Mouse (Mus musculus): ENCODE data around the gene Nfkbib. TPM values are rescaled to one million over a fixed set of nuclear protein-coding genes. Genes with fewer than 3 reads are reported as not detected.

Nfkbib gene
- polyA plus RNA-seq, 1 experiment from 2014 or later = 38.9 TPM

- 54% methylated on average over 2 of the region's 2 CpGs for WGBS
- Histone ChIP-seq H3K4me2 (replicated peaks; ENCODE audit: low read depth, low read length) (no peak overlapping the region), H3K9ac (replicated peaks; ENCODE audit: low read depth, low read length) (no peak overlapping the region), H3K4me1 (ENCODE audit: control insufficient read depth, insufficient read depth, low read length) (peaks cover 13% of the 10 kb centered on the region), H3K36me3 (ENCODE audit: control insufficient read depth, insufficient read depth, low read length) (no peaks in the 10 kb centered on the region), H3K27me3 (ENCODE audit: control insufficient read depth, insufficient read depth, low read length) (no peaks in the 10 kb centered on the region), H3K9me3 (ENCODE audit: control insufficient read depth, low read depth, low read length) (no peaks in the 10 kb centered on the region), H3K27ac (ENCODE audit: low read length) (no peak overlapping the region), H3K4me3 (ENCODE audit: low read depth, low read length) (no peak overlapping the region)
- ATAC-seq (ENCODE audit: insufficient number of reproducible peaks, insufficient read depth, low FRiP score, low read depth) = no peak
These were observed 26.5 kb upstream of the Nfkbib start for GRCm38 (mm10) chr7:28793834-28794233.

DNA sequence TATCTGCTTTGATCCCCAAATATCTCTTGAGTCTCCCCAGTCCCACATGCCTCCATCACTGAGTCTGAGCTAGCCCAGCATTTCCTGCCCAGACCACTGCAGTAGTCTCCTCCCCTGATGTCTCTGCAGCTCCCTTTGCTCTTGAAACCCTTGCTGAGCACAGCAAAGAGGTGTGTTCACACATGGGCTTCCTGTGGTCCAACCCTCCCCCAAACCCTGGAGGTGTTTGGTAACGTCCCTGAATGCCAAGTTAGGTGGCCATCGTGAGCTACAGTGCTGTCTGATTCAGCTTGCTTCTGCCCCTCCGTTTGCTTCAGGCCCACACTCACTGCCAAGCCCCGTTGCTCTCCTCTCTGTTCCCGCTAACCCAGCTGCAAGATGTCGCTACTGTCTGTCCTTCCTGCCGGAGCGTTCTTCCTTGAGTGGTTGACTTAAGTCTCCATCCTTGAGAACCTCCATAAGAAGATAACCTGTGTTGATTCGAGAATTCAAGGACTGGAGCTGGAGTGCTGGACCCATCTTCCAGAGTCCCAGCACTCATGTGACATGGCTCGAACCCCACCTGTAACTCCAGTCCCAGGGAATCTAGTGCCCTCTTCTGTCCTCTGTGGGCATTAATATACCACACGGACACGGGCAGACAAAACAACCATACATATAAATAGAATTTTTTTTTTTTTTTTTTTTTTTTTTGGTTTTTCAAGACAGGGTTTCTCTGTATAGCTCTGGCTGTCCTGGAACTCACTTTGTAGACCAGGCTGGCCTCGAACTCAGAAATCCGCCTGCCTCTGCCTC, 25.3 kb upstream of the Nfkbib start:
- H3K9ac ChIP-seq (replicated peaks; ENCODE audit: low read depth, low read length) = no peak overlapping the region
- no peak overlapping the region for H3K27ac ChIP-seq (ENCODE audit: low read length)
- H3K4me3 ChIP-seq (ENCODE audit: low read depth, low read length) = no peak overlapping the region
- H3K4me1 ChIP-seq (ENCODE audit: control insufficient read depth, insufficient read depth, low read length) = peaks cover 19% of the 10 kb centered on the region
- no peak overlapping the region for H3K4me2 ChIP-seq (replicated peaks; ENCODE audit: low read depth, low read length)
- no peaks in the 10 kb centered on the region for H3K9me3 ChIP-seq (ENCODE audit: control insufficient read depth, low read depth, low read length)
- WGBS = 70% methylated on average over 12 of the region's 14 CpGs
- H3K27me3 ChIP-seq (ENCODE audit: control insufficient read depth, insufficient read depth, low read length) = no peaks in the 10 kb centered on the region
- H3K36me3 ChIP-seq (ENCODE audit: control insufficient read depth, insufficient read depth, low read length) = no peaks in the 10 kb centered on the region; the same call in 1 of the 2 replicates
- ATAC-seq (ENCODE audit: insufficient number of reproducible peaks, insufficient read depth, low FRiP score, low read depth) = no peak

- H3K36me3 ChIP-seq (ENCODE audit: control insufficient read depth, insufficient read depth, low read length) = no peaks in the 10 kb centered on the region; the same call in 1 of the 2 replicates
- no peaks in the 10 kb centered on the region for H3K27me3 ChIP-seq (ENCODE audit: control insufficient read depth, insufficient read depth, low read length)
- H3K4me1 ChIP-seq (ENCODE audit: control insufficient read depth, insufficient read depth, low read length) = peaks cover 19% of the 10 kb centered on the region
- H3K4me2 ChIP-seq (replicated peaks; ENCODE audit: low read depth, low read length) = no peak overlapping the region
- H3K9ac ChIP-seq (replicated peaks; ENCODE audit: low read depth, low read length) = no peak overlapping the region
- no peaks in the 10 kb centered on the region for H3K9me3 ChIP-seq (ENCODE audit: control insufficient read depth, low read depth, low read length)
- H3K4me3 ChIP-seq (ENCODE audit: low read depth, low read length) = no peak overlapping the region
- ATAC-seq (ENCODE audit: insufficient number of reproducible peaks, insufficient read depth, low FRiP score, low read depth) = no peak
- H3K27ac ChIP-seq (ENCODE audit: low read length) = no peak overlapping the region
These were observed 24.4 kb upstream of the Nfkbib start for GRCm38 (mm10) chr7:28791706-28792105.

- no peaks in the 10 kb centered on the region for H3K9me3 ChIP-seq (ENCODE audit: control insufficient read depth, low read depth, low read length)
- H3K27me3 ChIP-seq (ENCODE audit: control insufficient read depth, insufficient read depth, low read length) = no peaks in the 10 kb centered on the region
- WGBS = 59% methylated on average over 8 of the region's 8 CpGs
- peaks cover 3% of the 10 kb centered on the region; the same call in 1 of the 2 replicates for H3K36me3 ChIP-seq (ENCODE audit: control insufficient read depth, insufficient read depth, low read length)
- no peak overlapping the region for H3K9ac ChIP-seq (replicated peaks; ENCODE audit: low read depth, low read length)
- H3K4me3 ChIP-seq (ENCODE audit: low read depth, low read length) = no peak overlapping the region
- H3K4me1 ChIP-seq (ENCODE audit: control insufficient read depth, insufficient read depth, low read length) = peaks cover 19% of the 10 kb centered on the region
- peak overlapping the region; percentile 44; the same call in 1 of the 2 replicates for H3K27ac ChIP-seq (ENCODE audit: low read length)
- ATAC-seq (ENCODE audit: insufficient number of reproducible peaks, insufficient read depth, low FRiP score, low read depth) = no peak
- no peak overlapping the region for H3K4me2 ChIP-seq (replicated peaks; ENCODE audit: low read depth, low read length)
These were observed 22.9 kb upstream of the Nfkbib start for GRCm38 (mm10) chr7:28790066-28790806.

DNA sequence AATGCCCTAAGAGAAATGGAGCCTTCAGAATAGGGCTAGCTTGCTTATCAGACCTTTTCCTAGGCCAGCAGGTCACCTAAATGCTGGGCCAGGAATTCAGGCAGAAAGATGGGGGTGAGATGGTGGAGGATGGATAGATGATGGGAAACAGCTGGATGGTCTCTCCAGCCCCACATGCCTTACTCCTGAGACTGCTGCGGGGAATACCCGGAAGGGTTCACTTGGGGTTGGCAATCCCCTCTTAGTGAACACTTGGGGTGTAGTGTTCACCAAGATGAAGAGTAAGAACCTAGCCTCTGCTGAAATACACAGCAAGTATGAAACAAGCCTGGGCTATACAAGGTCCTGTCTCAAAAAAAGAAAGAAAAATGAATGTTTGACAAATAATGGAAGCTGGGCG, 21.9 kb upstream of the Nfkbib start:
- no peaks in the 10 kb centered on the region for H3K9me3 ChIP-seq (ENCODE audit: control insufficient read depth, low read depth, low read length)
- no peak overlapping the region for H3K4me2 ChIP-seq (replicated peaks; ENCODE audit: low read depth, low read length)
- peaks cover 3% of the 10 kb centered on the region; the same call in 1 of the 2 replicates for H3K36me3 ChIP-seq (ENCODE audit: control insufficient read depth, insufficient read depth, low read length)
- 28% methylated on average over 3 of the region's 3 CpGs for WGBS
- no peaks in the 10 kb centered on the region for H3K27me3 ChIP-seq (ENCODE audit: control insufficient read depth, insufficient read depth, low read length)
- no peak overlapping the region for H3K4me3 ChIP-seq (ENCODE audit: low read depth, low read length)
- H3K4me1 ChIP-seq (ENCODE audit: control insufficient read depth, insufficient read depth, low read length) = peaks cover 19% of the 10 kb centered on the region
- no peak overlapping the region for H3K9ac ChIP-seq (replicated peaks; ENCODE audit: low read depth, low read length)
- ATAC-seq (ENCODE audit: insufficient number of reproducible peaks, insufficient read depth, low FRiP score, low read depth) = no peak
- no peak overlapping the region; the same call in 1 of the 2 replicates for H3K27ac ChIP-seq (ENCODE audit: low read length)

GRCm38 (mm10) chr7:28788307-28789195, 21.2 kb upstream of the Nfkbib start, which contains the start of gene Rinl:
TSS of gene Rinl (plus strand) at chr7:28788969.
- Histone ChIP-seq H3K4me3 (ENCODE audit: low read depth, low read length) (no peak within 1 kb of the TSS), H3K27me3 (ENCODE audit: control insufficient read depth, insufficient read depth, low read length) (no peaks in the 10 kb centered on the region), H3K27ac (ENCODE audit: low read length) (peak within 1 kb of the TSS; percentile 44; the same call in 1 of the 2 replicates), H3K36me3 (ENCODE audit: control insufficient read depth, insufficient read depth, low read length) (peaks cover 6% of the 10 kb centered on the region), H3K9ac (replicated peaks; ENCODE audit: low read depth, low read length) (no peak within 1 kb of the TSS), H3K9me3 (ENCODE audit: control insufficient read depth, low read depth, low read length) (no peaks in the 10 kb centered on the region), H3K4me2 (replicated peaks; ENCODE audit: low read depth, low read length) (no peak within 1 kb of the TSS), H3K4me1 (ENCODE audit: control insufficient read depth, insufficient read depth, low read length) (peaks cover 19% of the 10 kb centered on the region)
- ATAC-seq (ENCODE audit: insufficient number of reproducible peaks, insufficient read depth, low FRiP score, low read depth) = no peak
- WGBS = 44% methylated on average over 5 of the region's 5 CpGs

- ATAC-seq (ENCODE audit: insufficient number of reproducible peaks, insufficient read depth, low FRiP score, low read depth) = no peak
- Histone ChIP-seq H3K27me3 (ENCODE audit: control insufficient read depth, insufficient read depth, low read length) (no peaks in the 10 kb centered on the region), H3K4me3 (ENCODE audit: low read depth, low read length) (no peak overlapping the region), H3K36me3 (ENCODE audit: control insufficient read depth, insufficient read depth, low read length) (peaks cover 8% of the 10 kb centered on the region), H3K4me1 (ENCODE audit: control insufficient read depth, insufficient read depth, low read length) (peaks cover 19% of the 10 kb centered on the region), H3K9ac (replicated peaks; ENCODE audit: low read depth, low read length) (no peak overlapping the region), H3K9me3 (ENCODE audit: control insufficient read depth, low read depth, low read length) (no peaks in the 10 kb centered on the region), H3K27ac (ENCODE audit: low read length) (no peak overlapping the region), H3K4me2 (replicated peaks; ENCODE audit: low read depth, low read length) (no peak overlapping the region)
- WGBS = 95% methylated on average over 9 of the region's 9 CpGs
These were observed 20.6 kb upstream of the Nfkbib start for GRCm38 (mm10) chr7:28787884-28788283.

- H3K27ac ChIP-seq (ENCODE audit: low read length) = no peak overlapping the region
- no peaks in the 10 kb centered on the region for H3K9me3 ChIP-seq (ENCODE audit: control insufficient read depth, low read depth, low read length)
- H3K4me3 ChIP-seq (ENCODE audit: low read depth, low read length) = no peak overlapping the region
- no peaks in the 10 kb centered on the region for H3K27me3 ChIP-seq (ENCODE audit: control insufficient read depth, insufficient read depth, low read length)
- no peak overlapping the region for H3K4me2 ChIP-seq (replicated peaks; ENCODE audit: low read depth, low read length)
- H3K9ac ChIP-seq (replicated peaks; ENCODE audit: low read depth, low read length) = no peak overlapping the region
- H3K36me3 ChIP-seq (ENCODE audit: control insufficient read depth, insufficient read depth, low read length) = peaks cover 8% of the 10 kb centered on the region
- ATAC-seq (ENCODE audit: insufficient number of reproducible peaks, insufficient read depth, low FRiP score, low read depth) = no peak
- WGBS = 77% methylated on average over 5 of the region's 5 CpGs
- peaks cover 18% of the 10 kb centered on the region for H3K4me1 ChIP-seq (ENCODE audit: control insufficient read depth, insufficient read depth, low read length)
These were observed 17.8 kb upstream of the Nfkbib start for GRCm38 (mm10) chr7:28785161-28785560.

Measured in stomach, embryonic 14.5 days (tissue).